Mouse (Mus musculus): ENCODE measurements around the gene Ttc29.

Ttc29 gene

GRCm38 (mm10) chr8:78284805-78285204, 71.7 kb downstream of the Ttc29 start:
- DNase-seq = no peak

- no peak for DNase-seq
Measured at GRCm38 (mm10) chr8:78285366-78285765, 72.3 kb downstream of the Ttc29 start.

GRCm38 (mm10) chr8:78289374-78289971, 76.4 kb downstream of the Ttc29 start:
- DNase-seq = no peak

- DNase-seq = peak in 1 of 2 experiments; percentile 40
Measured at GRCm38 (mm10) chr8:78290274-78290673, 77.2 kb downstream of the Ttc29 start.

- DNase-seq = no peak
Measured at GRCm38 (mm10) chr8:78295494-78295893, 82.4 kb downstream of the Ttc29 start.

GRCm38 (mm10) chr8:78303579-78303978, 90.5 kb downstream of the Ttc29 start:
- DNase-seq = no peak

GRCm38 (mm10) chr8:78306604-78307003, 93.5 kb downstream of the Ttc29 start:
- no peak for DNase-seq

- no peak for DNase-seq
Measured at GRCm38 (mm10) chr8:78307131-78307530, 94.0 kb downstream of the Ttc29 start.

- DNase-seq = no peak
Measured at GRCm38 (mm10) chr8:78309539-78309938, 96.4 kb downstream of the Ttc29 start.

- no peak for DNase-seq
Measured at GRCm38 (mm10) chr8:78315576-78315975, 102.5 kb downstream of the Ttc29 start.

GRCm38 (mm10) chr8:78317666-78318065, 104.6 kb downstream of the Ttc29 start:
- DNase-seq = no peak

GRCm38 (mm10) chr8:78323391-78323790, 110.3 kb downstream of the Ttc29 start:
- DNase-seq = no peak

GRCm38 (mm10) chr8:78340689-78341529, 127.8 kb downstream of the Ttc29 start:
- peak; percentile 5 to 19 for DNase-seq

- no peak for DNase-seq
Measured at GRCm38 (mm10) chr8:78342151-78342550, 129.1 kb downstream of the Ttc29 start.

- no peak for DNase-seq
Measured at GRCm38 (mm10) chr8:78344006-78344405, 130.9 kb downstream of the Ttc29 start.

GRCm38 (mm10) chr8:78345705-78346104, 132.6 kb downstream of the Ttc29 start:
- no peak for DNase-seq

- no peak for DNase-seq
Measured at GRCm38 (mm10) chr8:78346131-78346621, 133.1 kb downstream of the Ttc29 start.

- DNase-seq = peak; percentile 7 to 37
Measured at GRCm38 (mm10) chr8:78353902-78354301, 140.8 kb downstream of the Ttc29 start.

- DNase-seq = no peak
Measured at GRCm38 (mm10) chr8:78354801-78355200, 141.7 kb downstream of the Ttc29 start.

- no peak for DNase-seq
Measured at GRCm38 (mm10) chr8:78390756-78391155, 177.7 kb downstream of the Ttc29 start.

GRCm38 (mm10) chr8:78419272-78419671, 206.2 kb downstream of the Ttc29 start:
- no peak for DNase-seq

- DNase-seq = peak in 1 of 2 experiments; percentile 26
Measured at GRCm38 (mm10) chr8:78420101-78420503, 207.0 kb downstream of the Ttc29 start.

- no peak for DNase-seq
Measured at GRCm38 (mm10) chr8:78423937-78424336, 210.8 kb downstream of the Ttc29 start.

GRCm38 (mm10) chr8:78426455-78426854, 213.4 kb downstream of the Ttc29 start:
- DNase-seq = no peak
